Mouse (Mus musculus) CH12.LX (cell line): ENCODE data around the gene 4930523C07Rik.

Source experiments
- CHD2 ChIP-seq: IDR thresholded peaks from 2 replicates; pipeline ENCODE4 v1.6.1; 2011; ENCODE audit warnings: low read length, improper control_type of control experiment
- CTCF ChIP-seq, 2 experiments: IDR thresholded peaks in 1 of 2; conservative IDR thresholded peaks in 1 of 2; 2 replicates each; pipeline ENCODE4 v1.5.1; 2011 to 2012; ENCODE audit warnings: low read depth in 2 of 2, low read length in 2 of 2, improper control_type of control experiment in 1 of 2, inconsistent platforms in 1 of 2, mild to moderate bottlenecking in 1 of 2, moderate library complexity in 1 of 2
- HCFC1 ChIP-seq: IDR thresholded peaks from 2 replicates; pipeline ENCODE4 v1.6.1; 2012; ENCODE audit warnings: low read depth, mild to moderate bottlenecking, inconsistent platforms, low read length, improper control_type of control experiment
- NRF1 ChIP-seq: IDR thresholded peaks from 2 replicates; pipeline ENCODE4 v1.6.1; 2014; ENCODE audit warnings: low read depth, mild to moderate bottlenecking, inconsistent platforms, low read length, improper control_type of control experiment, moderate library complexity
- POLR2A ChIP-seq: IDR thresholded peaks from 2 replicates; pipeline ENCODE4 v1.6.1; 2011; ENCODE audit warnings: low read depth, mild to moderate bottlenecking, improper control_type of control experiment, low read length
- USF1 ChIP-seq: IDR thresholded peaks from 2 replicates; pipeline ENCODE4 v1.6.1; 2014; ENCODE audit warnings: low read depth, mild to moderate bottlenecking, inconsistent platforms, low read length, improper control_type of control experiment

DNA sequence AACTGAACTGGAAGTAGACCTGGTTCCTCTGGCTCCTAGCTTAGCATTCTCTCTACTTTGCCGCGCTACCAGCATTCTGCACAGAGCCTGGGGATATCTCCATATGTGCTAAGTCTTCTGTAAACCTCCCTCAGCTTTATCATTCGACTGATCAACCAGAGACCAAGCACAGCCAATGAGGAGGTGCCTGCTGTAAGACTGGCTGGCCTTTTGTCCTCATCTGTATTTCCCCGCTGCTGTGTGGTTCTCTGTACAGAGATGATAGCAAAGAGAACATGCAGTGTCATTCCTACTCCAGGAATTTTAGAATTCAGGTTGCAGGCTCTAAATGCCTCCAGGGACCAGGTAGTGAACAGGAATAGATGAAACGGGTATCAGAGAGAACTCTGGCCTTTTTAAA is 17.1 kb downstream of the 4930523C07Rik start:
- TF ChIP-seq POLR2A (no peak), CTCF (conservative IDR thresholded peaks at IDR 0.05 in 1 of 2, IDR thresholded peaks at IDR 0.05 in 1 of 2; ENCODE audit: low read depth in 2 of 2, low read length in 2 of 2) (no peak), NRF1 (no peak), USF1 (no peak), HCFC1 (no peak), CHD2 (no peak)
